Mouse (Mus musculus): ENCODE data around the gene Cav3. TPM values are rescaled to one million over a fixed set of nuclear protein-coding genes. Genes with fewer than 3 reads are reported as not detected.
A peak's percentile ranks its signal among the peaks of the same experiment; 100 is the strongest.

Gene Cav3
- polyA plus RNA-seq, 1 experiment: not detected

- TF ChIP-seq GATA1 (IDR thresholded peaks at IDR 0.05; ENCODE audit: borderline replicate concordance, low read length) (no peak), FLI1 (IDR thresholded peaks at IDR 0.05; ENCODE audit: low read length) (no peak)
- Histone ChIP-seq H3K4me1 (no peaks in the 10 kb centered on the region), H3K36me3 (replicated peaks; ENCODE audit: low read length) (no peaks in the 10 kb centered on the region), H3K4me3 (replicated peaks) (no peak overlapping the region), H3K27me3 (replicated peaks) (peaks cover 33% of the 10 kb centered on the region), H3K9me3 (peaks cover 3% of the 10 kb centered on the region)
Observed at GRCm38 (mm10) chr6:112471644-112472043, 12.3 kb downstream of the Cav3 start.

DNA sequence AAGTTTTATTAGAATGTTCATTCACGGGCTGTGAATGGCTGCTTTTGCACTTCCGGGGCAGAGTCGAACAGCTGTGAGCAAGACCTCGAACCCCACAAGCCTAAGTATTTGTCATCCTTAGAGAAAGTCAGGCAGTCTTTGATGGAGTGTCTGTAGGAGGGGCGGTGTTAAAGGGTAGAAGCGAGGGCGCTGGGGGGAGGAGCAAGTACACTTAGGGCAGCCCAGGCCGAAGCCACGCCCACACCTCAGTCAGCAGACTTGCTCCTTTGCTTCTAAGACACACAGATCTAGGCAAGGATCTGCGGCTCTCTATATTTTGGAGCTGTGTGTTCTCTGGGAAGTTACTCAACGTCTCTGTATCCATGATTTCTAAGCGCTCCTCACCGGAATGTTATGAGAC is 20.6 kb downstream of the Cav3 start:
- H3K36me3 ChIP-seq (replicated peaks; ENCODE audit: low read length): no peaks in the 10 kb centered on the region
- H3K9me3 ChIP-seq: no peaks in the 10 kb centered on the region
- H3K4me3 ChIP-seq (replicated peaks): no peak overlapping the region
- no peaks in the 10 kb centered on the region for H3K4me1 ChIP-seq
- TF ChIP-seq GATA1 (IDR thresholded peaks at IDR 0.05; ENCODE audit: borderline replicate concordance, low read length) (no peak), FLI1 (IDR thresholded peaks at IDR 0.05; ENCODE audit: low read length) (no peak)
- H3K27me3 ChIP-seq (replicated peaks): peaks cover 54% of the 10 kb centered on the region

- H3K4me3 ChIP-seq (replicated peaks): no peak overlapping the region
- H3K27me3 ChIP-seq (replicated peaks): peaks cover 76% of the 10 kb centered on the region
- H3K4me1 ChIP-seq: peaks cover 6% of the 10 kb centered on the region
- no peaks in the 10 kb centered on the region for H3K36me3 ChIP-seq (replicated peaks; ENCODE audit: low read length)
- TF ChIP-seq GATA1 (IDR thresholded peaks at IDR 0.05; ENCODE audit: borderline replicate concordance, low read length) (no peak), FLI1 (IDR thresholded peaks at IDR 0.05; ENCODE audit: low read length) (no peak)
- no peaks in the 10 kb centered on the region; the same call in 1 of the 2 replicates for H3K9me3 ChIP-seq
Observed at GRCm38 (mm10) chr6:112484316-112484715, 25.0 kb downstream of the Cav3 start.

DNA sequence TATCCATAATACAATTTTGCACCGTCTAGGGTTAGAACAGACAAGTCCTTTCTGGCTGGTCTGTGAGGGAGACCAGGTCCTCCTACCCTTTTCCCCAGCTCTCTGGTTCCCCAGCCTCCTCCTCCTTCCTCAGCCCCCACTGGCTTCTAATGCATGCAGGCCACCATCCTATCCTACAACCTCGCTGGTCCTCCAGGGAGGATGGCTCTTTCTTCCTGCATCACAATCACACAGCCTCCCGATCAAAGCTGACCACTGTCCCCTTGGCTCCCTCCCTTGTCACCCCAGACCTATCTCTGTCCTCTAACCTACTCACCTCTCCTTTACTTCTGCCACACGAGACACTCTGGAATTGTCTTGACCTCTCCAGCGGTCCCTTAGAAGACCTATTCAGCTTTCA is 28.7 kb downstream of the Cav3 start:
- Histone ChIP-seq H3K9me3 (peaks cover 2% of the 10 kb centered on the region; the same call in 1 of the 2 replicates), H3K4me1 (peaks cover 22% of the 10 kb centered on the region), H3K27me3 (replicated peaks) (peaks cover 84% of the 10 kb centered on the region), H3K36me3 (replicated peaks; ENCODE audit: low read length) (no peaks in the 10 kb centered on the region), H3K4me3 (replicated peaks) (no peak overlapping the region)
- TF ChIP-seq GATA1 (IDR thresholded peaks at IDR 0.05; ENCODE audit: borderline replicate concordance, low read length) (no peak), FLI1 (IDR thresholded peaks at IDR 0.05; ENCODE audit: low read length) (no peak)

GRCm38 (mm10) chr6:112488821-112489180 is 29.5 kb downstream of the Cav3 start:
- Histone ChIP-seq H3K27me3 (replicated peaks) (peaks cover 87% of the 10 kb centered on the region), H3K4me1 (peaks cover 22% of the 10 kb centered on the region), H3K4me3 (replicated peaks) (peak overlapping the region; percentile 64), H3K36me3 (replicated peaks; ENCODE audit: low read length) (no peaks in the 10 kb centered on the region), H3K9me3 (peaks cover 2% of the 10 kb centered on the region; the same call in 1 of the 2 replicates)
- TF ChIP-seq FLI1 (IDR thresholded peaks at IDR 0.05; ENCODE audit: low read length): no peak
- TF ChIP-seq GATA1 (IDR thresholded peaks at IDR 0.05; ENCODE audit: borderline replicate concordance, low read length): no peak

DNA sequence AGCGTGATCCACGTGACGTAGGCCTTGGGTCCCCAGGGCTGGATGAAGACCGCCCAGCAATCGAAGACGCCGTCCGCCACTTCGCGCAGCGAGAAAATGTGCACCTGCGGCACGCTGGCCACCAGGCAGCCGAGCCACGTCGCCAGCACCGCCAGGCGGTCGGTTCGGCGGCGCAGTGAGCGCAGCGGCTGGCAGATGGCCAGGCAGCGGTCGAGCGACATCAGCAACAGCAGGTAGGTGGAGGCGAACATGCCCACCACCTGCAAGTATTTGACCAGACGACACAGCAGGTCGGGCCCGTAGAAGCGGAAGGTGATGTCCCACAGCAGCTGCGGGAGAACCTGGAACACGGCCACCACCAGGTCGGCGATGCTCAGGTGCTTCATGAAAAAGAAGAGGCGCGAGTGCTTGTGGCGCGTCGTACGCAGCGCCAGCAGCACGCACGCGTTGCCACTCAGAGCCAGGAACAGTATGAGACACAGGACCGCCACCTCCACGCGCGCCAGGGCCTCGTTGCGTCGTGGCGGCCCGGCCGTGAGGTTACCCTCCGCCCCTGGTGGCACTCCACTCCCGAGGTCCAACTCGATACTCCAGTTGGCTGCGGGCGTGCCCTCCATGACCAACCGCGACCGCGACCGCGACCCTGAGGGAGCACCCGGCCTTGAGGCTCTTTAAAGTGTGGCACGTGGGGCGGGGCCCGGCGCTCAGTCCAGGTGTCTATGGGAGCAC is 30.0 kb downstream of the Cav3 start:
- Histone ChIP-seq H3K27me3 (replicated peaks) (peaks cover 84% of the 10 kb centered on the region), H3K9me3 (peaks cover 2% of the 10 kb centered on the region; the same call in 1 of the 2 replicates), H3K4me1 (peaks cover 22% of the 10 kb centered on the region), H3K36me3 (replicated peaks; ENCODE audit: low read length) (no peaks in the 10 kb centered on the region), H3K4me3 (replicated peaks) (peak overlapping the region; percentile 64)
- TF ChIP-seq GATA1 (IDR thresholded peaks at IDR 0.05; ENCODE audit: borderline replicate concordance, low read length): no peak

DNA sequence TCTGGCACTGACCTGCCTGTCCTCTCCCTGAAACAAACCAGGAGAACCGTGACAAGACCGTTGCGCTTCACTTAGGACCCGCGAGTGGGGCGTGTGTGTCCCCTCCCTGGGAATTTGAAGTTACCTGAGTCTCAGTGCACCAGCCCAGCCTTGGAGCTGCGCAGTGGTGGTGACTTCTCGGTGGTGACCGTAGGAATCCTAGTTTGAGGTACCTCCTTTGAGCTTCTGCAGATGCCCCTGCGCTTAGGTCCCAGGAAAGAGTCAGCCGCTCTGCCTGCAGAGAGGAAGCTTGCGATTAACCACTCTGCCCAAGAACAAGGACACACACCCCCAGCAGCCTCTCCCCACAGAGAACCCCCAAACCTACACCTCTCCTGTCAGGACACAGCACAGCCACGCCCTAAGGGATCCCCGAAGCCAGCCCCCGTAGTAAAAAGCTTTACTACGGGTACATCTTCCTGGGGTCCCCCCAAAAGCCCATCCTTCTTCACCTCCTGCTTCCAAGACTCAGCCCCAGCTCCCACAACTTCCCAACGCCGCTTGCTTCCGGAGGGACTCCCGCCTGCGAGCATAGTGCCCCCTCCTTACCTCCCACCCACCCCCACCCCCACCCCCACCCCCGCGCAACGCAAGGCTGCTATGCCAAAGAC is 30.7 kb downstream of the Cav3 start, which contains the start of gene Oxtr:
TSS of gene Oxtr (minus strand) at position 34 of the 650 bp plus-strand sequence.
- H3K4me1 ChIP-seq: peaks cover 26% of the 10 kb centered on the region
- peaks cover 2% of the 10 kb centered on the region; the same call in 1 of the 2 replicates for H3K9me3 ChIP-seq
- H3K4me3 ChIP-seq (replicated peaks): peak within 1 kb of the TSS; percentile 86
- H3K27me3 ChIP-seq (replicated peaks): peaks cover 77% of the 10 kb centered on the region
- no peaks in the 10 kb centered on the region for H3K36me3 ChIP-seq (replicated peaks; ENCODE audit: low read length)
- TF ChIP-seq FLI1 (IDR thresholded peaks at IDR 0.05; ENCODE audit: low read length): no peak
- TF ChIP-seq GATA1 (IDR thresholded peaks at IDR 0.05; ENCODE audit: borderline replicate concordance, low read length): no peak

DNA sequence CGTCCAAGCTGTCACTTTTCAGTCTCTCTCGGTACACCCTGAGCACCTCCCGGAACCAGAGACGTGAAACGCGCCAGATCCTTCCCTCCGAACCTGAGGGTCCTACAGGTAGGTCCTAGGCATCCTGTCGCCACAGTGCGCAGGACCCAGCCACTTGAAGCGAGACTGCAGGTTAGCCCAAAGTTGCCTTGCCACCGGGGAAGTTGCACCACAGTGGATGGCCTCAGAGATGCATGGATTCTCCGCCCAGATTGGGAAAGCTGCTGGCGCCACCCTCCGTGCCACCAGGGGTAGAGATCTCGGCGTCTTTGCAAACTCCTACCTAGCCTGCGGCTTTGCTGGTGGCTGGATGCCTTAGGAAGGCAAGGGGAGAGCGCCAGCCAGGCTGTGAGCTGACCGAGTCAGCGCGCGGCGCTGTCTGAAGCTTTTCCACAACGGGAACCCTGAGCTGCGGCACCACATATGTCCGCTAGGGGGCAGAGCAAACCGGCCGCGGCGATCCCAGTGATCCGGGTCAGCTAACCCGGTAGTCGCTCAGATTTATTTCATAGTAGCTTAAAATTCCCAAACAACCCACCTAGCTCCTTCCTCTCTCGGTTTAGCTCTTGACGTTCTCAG is 31.4 kb downstream of the Cav3 start:
- Histone ChIP-seq H3K27me3 (replicated peaks) (peaks cover 72% of the 10 kb centered on the region), H3K4me1 (peaks cover 26% of the 10 kb centered on the region), H3K9me3 (peaks cover 2% of the 10 kb centered on the region; the same call in 1 of the 2 replicates), H3K36me3 (replicated peaks; ENCODE audit: low read length) (no peaks in the 10 kb centered on the region), H3K4me3 (replicated peaks) (peak overlapping the region; percentile 86)
- TF ChIP-seq GATA1 (IDR thresholded peaks at IDR 0.05; ENCODE audit: borderline replicate concordance, low read length): no peak
- no peak for TF ChIP-seq FLI1 (IDR thresholded peaks at IDR 0.05; ENCODE audit: low read length)

DNA sequence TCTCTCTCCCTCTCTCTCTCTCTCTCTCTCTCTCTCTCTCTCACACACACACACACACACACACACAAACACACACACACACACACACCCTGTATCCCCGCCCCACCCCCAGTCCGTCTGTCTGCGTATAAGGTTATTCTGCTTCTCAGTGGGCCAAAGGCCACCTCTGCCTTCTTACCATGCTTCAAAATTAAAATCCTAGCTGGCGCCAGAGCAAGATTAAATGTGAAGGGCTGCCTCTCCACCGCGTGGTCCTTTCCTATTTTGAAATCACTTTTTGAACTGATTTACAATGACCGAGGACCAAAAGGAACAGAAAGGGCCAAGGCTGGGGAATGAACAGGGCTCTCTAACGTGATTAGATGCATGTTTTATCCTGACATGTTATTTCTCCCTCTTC is 32.2 kb downstream of the Cav3 start:
- Histone ChIP-seq H3K27me3 (replicated peaks) (peaks cover 66% of the 10 kb centered on the region), H3K9me3 (peaks cover 2% of the 10 kb centered on the region; the same call in 1 of the 2 replicates)
- TF ChIP-seq GATA1 (IDR thresholded peaks at IDR 0.05; ENCODE audit: borderline replicate concordance, low read length): no peak
- no peak for TF ChIP-seq FLI1 (IDR thresholded peaks at IDR 0.05; ENCODE audit: low read length)

GRCm38 (mm10) chr6:112492656-112493055 is 33.4 kb downstream of the Cav3 start:
- Histone ChIP-seq H3K4me1 (peaks cover 26% of the 10 kb centered on the region), H3K9me3 (peaks cover 2% of the 10 kb centered on the region; the same call in 1 of the 2 replicates), H3K27me3 (replicated peaks) (peaks cover 55% of the 10 kb centered on the region), H3K4me3 (replicated peaks) (no peak overlapping the region), H3K36me3 (replicated peaks; ENCODE audit: low read length) (no peaks in the 10 kb centered on the region)
- no peak for TF ChIP-seq FLI1 (IDR thresholded peaks at IDR 0.05; ENCODE audit: low read length)
- no peak for TF ChIP-seq GATA1 (IDR thresholded peaks at IDR 0.05; ENCODE audit: borderline replicate concordance, low read length)

More for the DNA sequence above, 32.2 kb downstream of the Cav3 start:
- Histone ChIP-seq H3K36me3 (replicated peaks; ENCODE audit: low read length) (no peaks in the 10 kb centered on the region), H3K4me3 (replicated peaks) (no peak overlapping the region), H3K4me1 (peaks cover 26% of the 10 kb centered on the region)

All from megakaryocyte, embryonic 14.5 days (primary cell).